Mouse (Mus musculus) limb, embryonic 12.5 days (tissue): ENCODE measurements around the gene Rpap1. TPM values are rescaled to one million over a fixed set of nuclear protein-coding genes. Genes with fewer than 3 reads are reported as not detected.

ENCODE experiments used
- ATAC-seq: fragments of 200-750 bp; cut with Nextera tagmentation; 2 replicates; pipeline ENCODE4 v1.8.0; 2017; ENCODE audit warnings: low read depth, moderate TSS enrichment; ENCODE audit not compliant: insufficient number of reproducible peaks, insufficient read depth, low FRiP score, low TSS enrichment
- H3K27ac ChIP-seq: fragments of 300-500 bp; sonication (generic); 2 replicates; pipeline ENCODE4 v1.5.1; 2016; ENCODE audit warnings: mild to moderate bottlenecking, moderate library complexity
- H3K27me3 ChIP-seq: fragments of 300-500 bp; sonication (generic); 2 replicates; pipeline ENCODE4 v1.6.1; 2016; ENCODE audit warnings: mild to moderate bottlenecking, moderate library complexity
- H3K36me3 ChIP-seq: fragments of 300-500 bp; sonication (generic); 2 replicates; pipeline ENCODE4 v1.6.1; 2016; ENCODE audit warnings: mild to moderate bottlenecking, moderate library complexity
- H3K4me1 ChIP-seq: fragments of 300-500 bp; sonication (generic); replicated peaks from 2 replicates; pipeline ENCODE4 v1.6.1; 2016
- H3K4me2 ChIP-seq: fragments of 300-500 bp; sonication (generic); 2 replicates; pipeline ENCODE4 v1.6.1; 2016; ENCODE audit warnings: mild to moderate bottlenecking, moderate library complexity
- H3K4me3 ChIP-seq: fragments of 300-500 bp; sonication (generic); replicated peaks from 2 replicates; pipeline ENCODE4 v1.5.1; 2016; ENCODE audit warnings: mild to moderate bottlenecking
- H3K9ac ChIP-seq: fragments of 300-500 bp; sonication (generic); replicated peaks from 2 replicates; pipeline ENCODE4 v1.6.1; 2016; ENCODE audit warnings: mild to moderate bottlenecking, moderate library complexity
- H3K9me3 ChIP-seq: fragments of 300-500 bp; sonication (generic); 2 replicates; pipeline ENCODE4 v1.6.1; 2016; ENCODE audit warnings: mild to moderate bottlenecking, moderate library complexity
- WGBS: fragments of 180-500 bp; shearing (Covaris S2); methylation state at CpG from one replicate; pipeline ENCODE4 v1.1.7; 2016; 5-methylcytosine and 5-hydroxymethylcytosine counted together
- polyA plus RNA-seq: library from polyadenylated mRNA; unstranded; fragments of >200 nt; fragmentation: Nextera tagmentation; extraction: Ambion mirVana; gene quantifications from 2 replicates; pipeline ENCODE4 v1.2.1, GENCODE M21; 2016

Rpap1 gene
- polyA plus RNA-seq, 1 experiment from 2014 or later = 35.7 TPM

GRCm38 (mm10) chr2:119808438-119808837, 21.1 kb upstream of the Rpap1 start:
- H3K4me3 ChIP-seq = no peak overlapping the region
- H3K27me3 ChIP-seq = no peaks in the 10 kb centered on the region
- 25% methylated on average over 4 of the region's 4 CpGs for WGBS
- H3K27ac ChIP-seq = no peak overlapping the region
- H3K36me3 ChIP-seq = peaks cover 96% of the 10 kb centered on the region
- 0 out of 2 replicates have a peak overlapping the region, but pooled peaks have one; percentile 12 for H3K9ac ChIP-seq
- H3K9me3 ChIP-seq = no peaks in the 10 kb centered on the region
- no peak for ATAC-seq
- H3K4me1 ChIP-seq = peaks cover 26% of the 10 kb centered on the region
- no peak overlapping the region for H3K4me2 ChIP-seq

GRCm38 (mm10) chr2:119805536-119805935, 18.2 kb upstream of the Rpap1 start:
- H3K9ac ChIP-seq = 0 out of 2 replicates have a peak overlapping the region, but pooled peaks have one; percentile 12
- H3K4me1 ChIP-seq = peaks cover 51% of the 10 kb centered on the region
- H3K9me3 ChIP-seq = no peaks in the 10 kb centered on the region
- no peak overlapping the region for H3K4me2 ChIP-seq
- peaks cover 71% of the 10 kb centered on the region for H3K36me3 ChIP-seq
- no peak overlapping the region for H3K4me3 ChIP-seq
- no peak for ATAC-seq
- no peak overlapping the region for H3K27ac ChIP-seq
- 53% methylated on average over 8 of the region's 8 CpGs for WGBS
- H3K27me3 ChIP-seq = no peaks in the 10 kb centered on the region

- Histone ChIP-seq H3K9ac (0 out of 2 replicates have a peak overlapping the region, but pooled peaks have one; percentile 12), H3K9me3 (no peaks in the 10 kb centered on the region)
Measured at GRCm38 (mm10) chr2:119804776-119805175, 17.4 kb upstream of the Rpap1 start.

GRCm38 (mm10) chr2:119804275-119804628, 16.9 kb upstream of the Rpap1 start:
- no peak overlapping the region for H3K4me2 ChIP-seq
- WGBS = 64% methylated on average over 5 of the region's 5 CpGs
- no peaks in the 10 kb centered on the region; the same call in 1 of the 2 replicates for H3K27me3 ChIP-seq
- no peak overlapping the region for H3K4me3 ChIP-seq
- H3K9ac ChIP-seq = no peak overlapping the region
- H3K36me3 ChIP-seq = peaks cover 58% of the 10 kb centered on the region
- ATAC-seq = no peak
- H3K27ac ChIP-seq = no peak overlapping the region
- peaks cover 56% of the 10 kb centered on the region for H3K4me1 ChIP-seq
- no peaks in the 10 kb centered on the region for H3K9me3 ChIP-seq

More at GRCm38 (mm10) chr2:119804776-119805175, 17.4 kb upstream of the Rpap1 start:
- no peak for ATAC-seq
- Histone ChIP-seq H3K4me3 (no peak overlapping the region), H3K27ac (no peak overlapping the region), H3K4me1 (peaks cover 56% of the 10 kb centered on the region), H3K27me3 (no peaks in the 10 kb centered on the region), H3K36me3 (peaks cover 63% of the 10 kb centered on the region), H3K4me2 (no peak overlapping the region)
- WGBS = 64% methylated on average over 9 of the region's 9 CpGs

GRCm38 (mm10) chr2:119803618-119804274, 16.4 kb upstream of the Rpap1 start:
- no peak overlapping the region for H3K4me2 ChIP-seq
- H3K27me3 ChIP-seq = no peaks in the 10 kb centered on the region; the same call in 1 of the 2 replicates
- 32% methylated on average over 6 of the region's 6 CpGs for WGBS
- no peaks in the 10 kb centered on the region for H3K9me3 ChIP-seq
- H3K36me3 ChIP-seq = peaks cover 53% of the 10 kb centered on the region
- H3K27ac ChIP-seq = peak overlapping the region; percentile 70; the same call in 1 of the 2 replicates
- 0 out of 2 replicates have a peak overlapping the region, but pooled peaks have one; percentile 8 for H3K9ac ChIP-seq
- no peak; the same call in 1 of the 2 replicates for ATAC-seq
- no peak overlapping the region for H3K4me3 ChIP-seq
- H3K4me1 ChIP-seq = peaks cover 56% of the 10 kb centered on the region

- Histone ChIP-seq H3K27me3 (peaks cover 6% of the 10 kb centered on the region), H3K4me3 (no peak overlapping the region), H3K9ac (peak overlapping the region; percentile 28; the same call in 1 of the 2 replicates), H3K27ac (peak overlapping the region; percentile 70), H3K36me3 (peaks cover 45% of the 10 kb centered on the region), H3K4me1 (peaks cover 56% of the 10 kb centered on the region), H3K9me3 (no peaks in the 10 kb centered on the region), H3K4me2 (peak overlapping the region; percentile 20)
- WGBS = 43% methylated on average over 10 of the region's 10 CpGs
- peak; percentile 61 for ATAC-seq
Measured at GRCm38 (mm10) chr2:119802767-119803617, 15.7 kb upstream of the Rpap1 start.

GRCm38 (mm10) chr2:119800876-119801846, 13.8 kb upstream of the Rpap1 start:
- WGBS = 47% methylated on average over 15 of the region's 15 CpGs
- H3K4me2 ChIP-seq = peak overlapping the region; percentile 88
- peaks cover 22% of the 10 kb centered on the region for H3K27me3 ChIP-seq
- H3K9me3 ChIP-seq = no peaks in the 10 kb centered on the region
- H3K36me3 ChIP-seq = peaks cover 29% of the 10 kb centered on the region
- peak overlapping the region; percentile 27; the same call in 1 of the 2 replicates for H3K9ac ChIP-seq
- H3K4me1 ChIP-seq = peaks cover 46% of the 10 kb centered on the region
- peak overlapping the region; percentile 93 for H3K4me3 ChIP-seq
- no peak for ATAC-seq
- H3K27ac ChIP-seq = peak overlapping the region; percentile 23; the same call in 1 of the 2 replicates

- H3K4me1 ChIP-seq = peaks cover 46% of the 10 kb centered on the region
- peak overlapping the region; percentile 93 for H3K4me3 ChIP-seq
- peak overlapping the region; percentile 88 for H3K4me2 ChIP-seq
- H3K9ac ChIP-seq = peak overlapping the region; percentile 96
- 0 out of 2 replicates have a peak, but pooled peaks have one; percentile 8 for ATAC-seq
- H3K9me3 ChIP-seq = no peaks in the 10 kb centered on the region
- H3K27ac ChIP-seq = peak overlapping the region; percentile 76
- under 1% methylated on average over 24 of the region's 27 CpGs for WGBS
- peaks cover 18% of the 10 kb centered on the region for H3K36me3 ChIP-seq
- H3K27me3 ChIP-seq = peaks cover 22% of the 10 kb centered on the region
Measured at GRCm38 (mm10) chr2:119799961-119800550, 12.7 kb upstream of the Rpap1 start.

- Histone ChIP-seq H3K4me3 (peak overlapping the region; percentile 93), H3K36me3 (peaks cover 11% of the 10 kb centered on the region), H3K27ac (peak overlapping the region; percentile 76), H3K9ac (peak overlapping the region; percentile 96), H3K4me2 (peak overlapping the region; percentile 88), H3K27me3 (peaks cover 26% of the 10 kb centered on the region), H3K9me3 (no peaks in the 10 kb centered on the region), H3K4me1 (peaks cover 39% of the 10 kb centered on the region)
- peak; percentile 57; the same call in 1 of the 2 replicates for ATAC-seq
- under 1% methylated on average over 56 of the region's 89 CpGs for WGBS
Measured at GRCm38 (mm10) chr2:119799181-119799960, 12.0 kb upstream of the Rpap1 start.
